Mouse (Mus musculus): ENCODE results near the gene Zfp160. TPM values are rescaled to one million over a fixed set of nuclear protein-coding genes. Genes with fewer than 3 reads are reported as not detected.
"Not testable (repeated sequence)": the region's sequence is repeated elsewhere in the genome, so short reads cannot be mapped to it uniquely, and the experiment has no call there.

Gene Zfp160
- total and polyA plus RNA-seq, 3 experiments = 8.9 to 16.4 (median 11.7) TPM

- no peak overlapping the region for H3K9ac ChIP-seq (ENCODE audit: insufficient read depth, low read depth)
- no peak overlapping the region for H3K4me3 ChIP-seq (replicated peaks in 1 of 3; ENCODE audit: low read depth in 2 of 3, low read length in 2 of 3, poor library complexity in 1 of 3)
- no peaks in the 10 kb centered on the region for H3K27me3 ChIP-seq (replicated peaks)
- H3K79me2 ChIP-seq (replicated peaks; ENCODE audit: control insufficient read depth, extremely low read depth, insufficient read depth, poor library complexity, severe bottlenecking) = peaks cover 2% of the 10 kb centered on the region; the same call in 1 of the 2 replicates
- in situ Hi-C loops (cut with MboI; ENCODE audit: low pct_ligation_motif_present, low pct_unique_long_range_greater_than_20kb, low sequenced_read_pairs) = no loop called here
- no peaks in the 10 kb centered on the region for H3K9me3 ChIP-seq (replicated peaks; ENCODE audit: low read length)
- H3K4me1 ChIP-seq (ENCODE audit: control insufficient read depth in 1 of 2, insufficient read depth in 2 of 2) = no peaks in the 10 kb centered on the region; a peak in 1 of 4 replicates
- no peak for DNase-seq (ENCODE audit: extremely low read depth)
- no peak overlapping the region for H3K27ac ChIP-seq (ENCODE audit: insufficient read depth, low read depth)
- peaks cover 25 to 69% of the 10 kb centered on the region in 2 experiments for H3K36me3 ChIP-seq (replicated peaks in 1 of 2; ENCODE audit: control insufficient read depth in 1 of 2, insufficient read depth in 1 of 2, low read length in 1 of 2)
- dilution Hi-C loops (cut with MboI; ENCODE audit: extremely low pct_ligation_motif_present, extremely low pct_unique_long_range_greater_than_20kb, low sequenced_read_pairs) = no loop called here
- TF ChIP-seq ETS1 (conservative IDR thresholded peaks at IDR 0.05; ENCODE audit: low read depth, low read length) (no peak), SIN3A (IDR thresholded peaks at IDR 0.05; ENCODE audit: low read length) (no peak), GABPA (IDR thresholded peaks at IDR 0.05; ENCODE audit: insufficient replicate concordance, low read depth, low read length) (no peak), USF2 (conservative IDR thresholded peaks at IDR 0.05; ENCODE audit: low read depth, low read length) (no peak), NRF1 (IDR thresholded peaks at IDR 0.05; ENCODE audit: low read depth, low read length) (no peak), RAD21 (IDR thresholded peaks at IDR 0.05; ENCODE audit: low read depth, low read length) (no peak), CHD1 (IDR thresholded peaks at IDR 0.05; ENCODE audit: low read depth, low read length) (no peak), USF1 (IDR thresholded peaks at IDR 0.05; ENCODE audit: low read depth, low read length) (no peak), IRF4 (IDR thresholded peaks at IDR 0.05; ENCODE audit: low read depth, low read length) (no peak), POLR2AphosphoS2 (IDR thresholded peaks at IDR 0.05; ENCODE audit: low read depth, low read length) (no peak), RCOR1 (conservative IDR thresholded peaks at IDR 0.05; ENCODE audit: low read depth, low read length) (no peak), CTCF (conservative IDR thresholded peaks at IDR 0.05 in 1 of 2, IDR thresholded peaks at IDR 0.05 in 1 of 2; ENCODE audit: low read depth in 2 of 2, low read length in 2 of 2) (no peak), BHLHE40 (IDR thresholded peaks at IDR 0.05; ENCODE audit: low read depth, low read length) (no peak), MYC (IDR thresholded peaks at IDR 0.05; ENCODE audit: low read depth, low read length) (no peak), JUN (IDR thresholded peaks at IDR 0.05; ENCODE audit: insufficient read depth, low read depth, low read length) (no peak), KAT2A (IDR thresholded peaks at IDR 0.05; ENCODE audit: insufficient replicate concordance, low read length) (no peak), UBTF (IDR thresholded peaks at IDR 0.05; ENCODE audit: low read depth, low read length) (no peak), TCF12 (IDR thresholded peaks at IDR 0.05; ENCODE audit: low read depth, low read length) (no peak)
- no peak overlapping the region for H3K4me2 ChIP-seq (ENCODE audit: insufficient read depth, low read depth, poor library complexity, severe bottlenecking)
These were observed 9.8 kb downstream of the Zfp160 start for GRCm38 (mm10) chr17:21018410-21019080.

GRCm38 (mm10) chr17:21048020-21048419, 39.3 kb downstream of the Zfp160 start:
- H3K4me1 ChIP-seq (ENCODE audit: control insufficient read depth in 1 of 2, insufficient read depth in 2 of 2); H3K36me3 ChIP-seq (replicated peaks in 1 of 2; ENCODE audit: control insufficient read depth in 1 of 2, insufficient read depth in 1 of 2, low read length in 1 of 2); H3K9me3 ChIP-seq (replicated peaks; ENCODE audit: low read length); H3K27me3 ChIP-seq (replicated peaks); DNase-seq (ENCODE audit: extremely low read depth); H3K27ac ChIP-seq (ENCODE audit: insufficient read depth, low read depth); H3K9ac ChIP-seq (ENCODE audit: insufficient read depth, low read depth); H3K79me2 ChIP-seq (replicated peaks; ENCODE audit: control insufficient read depth, extremely low read depth, insufficient read depth, poor library complexity, severe bottlenecking); dilution Hi-C loops (cut with MboI; ENCODE audit: extremely low pct_ligation_motif_present, extremely low pct_unique_long_range_greater_than_20kb, low sequenced_read_pairs); H3K4me3 ChIP-seq (replicated peaks in 1 of 3; ENCODE audit: low read depth in 2 of 3, low read length in 2 of 3, poor library complexity in 1 of 3); H3K4me2 ChIP-seq (ENCODE audit: insufficient read depth, low read depth, poor library complexity, severe bottlenecking); in situ Hi-C loops (cut with MboI; ENCODE audit: low pct_ligation_motif_present, low pct_unique_long_range_greater_than_20kb, low sequenced_read_pairs): not testable (repeated sequence)
